Mouse (Mus musculus) thymus, postnatal 0 days (tissue): ENCODE results near the gene Rpusd4. TPM values are rescaled to one million over a fixed set of nuclear protein-coding genes. Genes with fewer than 3 reads are reported as not detected.
A peak's percentile ranks its signal among the peaks of the same experiment; 100 is the strongest.

Experiments used
- DNase-seq: peaks from one replicate; pipeline ENCODE4 v3.0.0-alpha.2; 2015; ENCODE audit warnings: low spot score
- polyA plus RNA-seq: library from polyadenylated mRNA; unstranded; fragments of >200 nt; fragmentation: Nextera tagmentation; extraction: Ambion mirVana; gene quantifications from 2 replicates; pipeline ENCODE4 v1.2.1, GENCODE M21; 2015

The Rpusd4 gene
- 34.7 and 39.2 TPM in 2 replicates for polyA plus RNA-seq

GRCm38 (mm10) chr9:35267146-35267975 is at the start of gene Rpusd4, which contains the start of gene Fam118b:
TSS of gene Rpusd4 (plus strand) at chr9:35267865.
TSS of gene Fam118b (minus strand) at chr9:35267805.
- peak; percentile 94 for DNase-seq

- DNase-seq, result no peak
Measured at GRCm38 (mm10) chr9:35217963-35218362, 49.7 kb upstream of the Rpusd4 start.

GRCm38 (mm10) chr9:35223466-35223865 is 44.2 kb upstream of the Rpusd4 start:
- DNase-seq, result no peak

- DNase-seq, result no peak
Measured at GRCm38 (mm10) chr9:35228671-35229070, 39.0 kb upstream of the Rpusd4 start.

- DNase-seq, result no peak
Measured at GRCm38 (mm10) chr9:35235996-35236395, 31.7 kb upstream of the Rpusd4 start.

- no peak for DNase-seq
Measured at GRCm38 (mm10) chr9:35238371-35238770, 29.3 kb upstream of the Rpusd4 start.

- no peak for DNase-seq
Measured at GRCm38 (mm10) chr9:35238915-35239571, 28.6 kb upstream of the Rpusd4 start.

- DNase-seq, result no peak
Measured at GRCm38 (mm10) chr9:35239734-35240133, 27.9 kb upstream of the Rpusd4 start.

- DNase-seq, result no peak
Measured at GRCm38 (mm10) chr9:35247405-35247804, 20.3 kb upstream of the Rpusd4 start.

- DNase-seq, result no peak
Measured at GRCm38 (mm10) chr9:35249476-35249875, 18.2 kb upstream of the Rpusd4 start.

GRCm38 (mm10) chr9:35257365-35257764 is 10.3 kb upstream of the Rpusd4 start:
- no peak for DNase-seq

GRCm38 (mm10) chr9:35262418-35262817 is 5.2 kb upstream of the Rpusd4 start:
- no peak for DNase-seq

- DNase-seq, result no peak
Measured at GRCm38 (mm10) chr9:35263431-35263830, 4.2 kb upstream of the Rpusd4 start.

GRCm38 (mm10) chr9:35264509-35264908 is 3.2 kb upstream of the Rpusd4 start:
- no peak for DNase-seq

- DNase-seq, result no peak
Measured at GRCm38 (mm10) chr9:35267976-35268715, 481 bp downstream of the Rpusd4 start.

GRCm38 (mm10) chr9:35277855-35278365 is 10.2 kb downstream of the Rpusd4 start:
- DNase-seq, result no peak

- no peak for DNase-seq
Measured at GRCm38 (mm10) chr9:35278451-35278850, 10.8 kb downstream of the Rpusd4 start.

- peak; percentile 67 for DNase-seq
Measured at GRCm38 (mm10) chr9:35282006-35282850, 14.6 kb downstream of the Rpusd4 start.

- DNase-seq, result no peak
Measured at GRCm38 (mm10) chr9:35282851-35283200, 15.2 kb downstream of the Rpusd4 start.

- DNase-seq, result no peak
Measured at GRCm38 (mm10) chr9:35283415-35284069, 15.9 kb downstream of the Rpusd4 start.
